Mouse (Mus musculus) left cerebral cortex, postnatal 10 days (tissue): Measurements from ENCODE around the gene Gm4707. TPM values are rescaled to one million over a fixed set of nuclear protein-coding genes. Genes with fewer than 3 reads are reported as not detected.
"Not testable (repeated sequence)": the region's sequence is repeated elsewhere in the genome, so short reads cannot be mapped to it uniquely, and the experiment has no call there.

Experiments used
- DNase-seq, 2 experiments: peaks; one replicate each; pipeline ENCODE4 v3.0.0; 2021 to 2022; ENCODE audit warnings: low spot score in 2 of 2, mixed read lengths in 1 of 2; ENCODE audit errors: extremely low spot score in 1 of 2
- intact Hi-C: fragments of 180-260 bp; cut with DNase I; formaldehyde crosslinking; loops from one replicate; pipeline ENCODE4 v1.15.1; 2025
- total RNA-seq, 2 experiments: library from RNA; stranded (reverse); gene quantifications; 2 replicates each; pipeline ENCODE4 v1.2.3; 2021

Gene Gm4707
- total RNA-seq, 2 experiments from 2014 or later: 1.6 to 2.9 TPM

DNA sequence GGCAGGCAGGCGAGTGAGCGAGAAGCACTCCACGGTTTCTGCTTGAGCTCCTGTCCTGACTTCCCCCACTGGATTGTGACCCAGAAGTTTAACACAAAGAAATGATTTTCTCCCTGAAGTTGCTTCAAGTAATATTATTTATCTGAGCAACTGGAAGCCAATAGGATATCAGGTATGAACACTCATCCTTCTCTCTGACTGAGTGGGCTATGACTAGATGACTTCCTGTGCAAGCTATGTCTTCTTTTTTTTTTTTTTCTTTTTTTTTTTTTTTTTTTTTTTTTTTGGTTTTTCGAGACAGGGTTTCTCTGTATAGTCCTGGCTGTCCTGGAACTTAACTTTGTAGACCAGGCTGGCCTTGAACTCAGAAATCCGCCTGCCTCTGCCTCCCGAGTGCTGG is 2.4 kb downstream of the Gm4707 start:
- intact Hi-C loops, DNase-seq: not testable (repeated sequence)

DNA sequence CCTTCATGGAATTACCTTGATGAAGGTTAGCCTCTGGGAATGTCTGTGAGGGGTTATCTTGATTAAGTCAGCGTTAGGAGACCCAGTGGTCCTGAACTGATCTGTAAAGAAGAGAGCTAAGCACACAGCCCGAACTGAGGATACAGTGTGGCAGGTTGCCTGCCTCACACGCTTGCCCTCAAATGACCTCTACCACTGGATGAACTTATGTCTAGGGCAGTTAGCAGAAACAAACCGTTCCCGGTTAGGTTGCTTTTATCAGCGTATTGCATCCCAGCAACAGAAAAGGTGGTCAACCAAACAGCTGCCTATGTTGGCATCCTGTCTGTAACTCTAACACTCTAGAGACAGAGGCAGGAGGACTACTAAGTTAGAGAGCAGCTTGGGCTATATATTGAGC is 14.5 kb downstream of the Gm4707 start:
- no peak for DNase-seq
- intact Hi-C loops: no loop called here

DNA sequence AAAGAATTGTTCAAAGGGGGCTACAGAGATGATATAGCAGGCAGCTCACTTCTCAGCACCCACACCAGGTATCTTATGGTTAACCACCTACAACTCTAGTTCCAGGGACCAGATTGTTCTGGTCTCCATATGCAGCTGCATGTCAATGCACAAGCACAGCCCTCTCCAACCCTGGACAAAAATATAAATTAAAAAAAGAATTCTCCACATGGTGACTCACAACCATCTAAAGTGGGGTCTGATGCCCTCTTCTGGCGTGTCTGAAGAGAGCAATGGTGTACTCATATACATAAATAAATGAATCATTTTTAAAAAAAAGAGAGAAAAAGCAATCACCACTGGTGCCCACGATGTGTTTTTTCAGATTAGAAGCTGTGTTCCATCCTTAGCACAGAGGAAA is 15.0 kb downstream of the Gm4707 start:
- intact Hi-C loops: no loop called here
- DNase-seq: no peak

DNA sequence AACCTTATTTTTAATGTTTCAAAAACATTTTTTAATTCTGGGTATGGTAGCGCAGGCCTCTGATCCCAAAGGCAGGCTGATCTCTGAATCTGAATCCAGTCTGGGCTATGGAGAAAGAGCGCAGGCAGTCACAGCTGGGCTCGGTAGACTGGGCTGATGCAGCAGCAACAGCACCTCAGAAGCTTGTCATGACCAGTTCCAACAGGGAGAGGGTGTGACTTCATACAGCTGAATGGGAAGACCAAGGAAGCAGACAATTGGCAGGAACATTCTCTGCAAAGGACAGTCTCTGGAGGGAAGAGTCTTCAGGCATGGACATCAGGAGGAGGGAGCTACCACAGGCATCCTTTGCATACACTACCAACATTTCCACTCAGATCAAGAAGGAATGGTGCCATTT is 15.6 kb downstream of the Gm4707 start:
- intact Hi-C loops: no loop called here
- no peak for DNase-seq

DNA sequence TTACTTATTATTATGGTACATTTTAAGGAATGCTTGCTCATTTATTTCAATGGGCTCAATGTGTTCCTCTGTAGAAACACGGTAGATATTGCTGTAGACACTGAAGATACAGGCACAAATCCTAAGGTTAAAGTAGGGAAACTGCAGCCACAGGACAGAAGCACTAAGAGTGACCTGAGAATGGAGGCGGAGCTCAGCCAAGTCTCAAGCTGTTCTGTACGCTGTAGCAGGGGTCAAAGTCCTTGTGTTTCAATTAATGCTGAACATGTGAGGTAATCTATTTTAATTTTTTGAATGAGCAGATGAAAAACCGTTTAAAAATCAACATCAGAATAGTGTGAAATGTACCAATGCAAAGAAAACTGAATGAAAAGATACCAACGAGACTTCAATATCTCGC is 16.4 kb downstream of the Gm4707 start:
- DNase-seq: no peak
- intact Hi-C loops: no loop called here

DNA sequence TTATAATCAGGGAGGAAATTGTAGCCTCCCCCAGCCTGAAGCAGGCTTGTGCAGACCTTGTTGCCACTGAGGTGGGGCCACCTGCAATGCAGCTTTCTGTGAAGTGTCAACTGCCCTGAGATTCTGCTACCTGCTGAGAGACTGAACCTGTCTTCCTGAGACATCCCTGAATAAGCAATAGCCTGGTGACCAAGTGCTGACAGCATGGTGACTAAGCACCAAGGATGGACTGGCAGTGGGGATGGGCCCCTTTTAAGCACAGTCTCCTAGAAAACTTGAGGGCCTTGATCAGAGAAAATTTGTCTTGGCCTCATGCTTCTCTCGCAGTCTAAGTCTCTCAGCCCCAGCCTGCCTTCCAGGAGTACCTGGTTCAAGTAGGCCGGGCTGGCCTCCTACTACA is 37.2 kb downstream of the Gm4707 start:
- intact Hi-C loops, DNase-seq: not testable (repeated sequence)

DNA sequence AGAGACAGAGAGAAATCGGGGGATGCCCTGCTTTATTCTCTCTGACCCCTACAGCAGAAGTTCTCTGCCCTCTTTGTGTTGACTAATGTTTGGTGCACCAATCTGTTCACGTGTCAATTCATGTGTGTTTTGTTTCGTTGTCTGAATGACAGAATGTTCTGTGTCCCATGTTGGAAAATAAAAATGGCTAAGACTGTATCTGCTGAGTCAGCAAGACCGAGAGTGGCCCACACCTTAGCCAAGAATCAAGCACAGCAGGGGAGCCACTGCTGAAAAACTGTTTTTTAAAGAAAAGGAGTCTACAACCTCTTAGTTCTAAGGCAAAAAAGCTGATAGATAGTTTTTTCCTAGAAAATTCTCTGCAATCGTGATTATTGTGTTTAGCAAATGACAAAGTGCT is 40.3 kb downstream of the Gm4707 start:
- DNase-seq, intact Hi-C loops: not testable (repeated sequence)

DNA sequence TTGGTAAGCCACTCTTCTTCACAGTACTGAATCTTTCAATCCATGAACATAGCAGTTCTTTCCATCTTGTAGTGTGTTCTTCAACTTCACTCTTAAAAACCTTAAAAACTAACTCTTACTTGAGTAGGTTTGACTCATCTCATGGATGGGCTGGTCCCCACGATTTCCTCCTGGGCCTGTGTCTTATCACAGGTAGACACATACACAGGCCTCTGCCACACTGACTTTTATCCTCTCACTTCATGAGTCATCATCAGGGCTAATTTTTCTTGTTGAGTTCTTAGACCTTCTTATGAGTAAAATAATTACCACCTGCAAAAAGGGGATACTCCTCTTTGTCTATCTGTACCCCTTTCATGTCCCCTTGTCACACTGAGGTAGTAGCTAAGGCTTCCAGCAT is 42.7 kb downstream of the Gm4707 start:
- intact Hi-C loops: no loop called here
- no peak for DNase-seq

Other genes with a start within 250 kb of the Gm4707 start
- 1 to 10 TPM; 2.4 to 2.7 TPM for gene Emilin2, start 147.9 kb downstream of the Gm4707 start, total RNA-seq
- 10 to 100 TPM; 32.6 to 33.2 TPM for gene Smchd1, start 15.4 kb upstream of the Gm4707 start, total RNA-seq
- gene Ndc80, start 66.9 kb upstream of the Gm4707 start, total RNA-seq: 1 to 10 TPM; 1.7 to 2.0 TPM
- gene Spdya, start 92.1 kb upstream of the Gm4707 start, total RNA-seq: 1 to 10 TPM; 1.6 TPM
- 10 to 100 TPM; 29.2 to 32.3 TPM for gene Wdr43, start 156.0 kb upstream of the Gm4707 start, total RNA-seq
- 1 to 10 TPM; 1.7 to 2.2 TPM for gene Togaram2, start 213.3 kb upstream of the Gm4707 start, total RNA-seq